Mouse (Mus musculus): ENCODE data around the gene Pcnx4.
"Not testable (repeated sequence)": the region's sequence is repeated elsewhere in the genome, so short reads cannot be mapped to it uniquely, and the experiment has no call there.

The Pcnx4 gene

DNA sequence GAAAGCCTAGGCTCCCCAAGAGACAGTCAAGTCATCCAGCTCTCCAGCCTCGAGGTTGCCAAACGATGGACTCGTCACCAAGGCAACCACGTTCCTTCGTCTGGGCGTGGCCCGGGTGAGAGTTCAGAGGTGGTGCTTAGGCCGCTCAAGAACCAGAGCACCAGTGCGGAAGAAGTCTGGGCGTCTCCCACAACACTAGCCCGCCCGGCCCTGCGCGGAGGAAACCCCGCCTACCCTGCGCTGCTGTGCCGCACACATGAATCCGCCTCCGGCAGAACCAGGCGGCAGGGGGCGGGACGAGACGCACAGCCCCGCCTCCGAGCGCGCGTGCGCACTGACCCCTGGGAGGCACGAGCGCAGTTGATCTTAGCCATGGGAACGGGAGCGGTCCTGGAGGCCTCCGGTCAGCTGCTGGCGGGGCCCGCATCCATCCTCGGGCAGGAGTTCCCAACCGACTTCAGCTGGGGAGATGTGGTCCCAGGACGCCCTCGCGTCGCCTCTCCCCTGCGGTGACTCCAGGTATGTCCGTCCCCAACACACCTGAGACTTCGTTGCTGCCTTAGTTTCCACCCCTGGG is at the start of gene Pcnx4:
Gene Pcnx4, plus strand, starts transcription at position 363 of the 577 bp plus-strand sequence.
- peak; percentile 97 to 98 for DNase-seq

DNA sequence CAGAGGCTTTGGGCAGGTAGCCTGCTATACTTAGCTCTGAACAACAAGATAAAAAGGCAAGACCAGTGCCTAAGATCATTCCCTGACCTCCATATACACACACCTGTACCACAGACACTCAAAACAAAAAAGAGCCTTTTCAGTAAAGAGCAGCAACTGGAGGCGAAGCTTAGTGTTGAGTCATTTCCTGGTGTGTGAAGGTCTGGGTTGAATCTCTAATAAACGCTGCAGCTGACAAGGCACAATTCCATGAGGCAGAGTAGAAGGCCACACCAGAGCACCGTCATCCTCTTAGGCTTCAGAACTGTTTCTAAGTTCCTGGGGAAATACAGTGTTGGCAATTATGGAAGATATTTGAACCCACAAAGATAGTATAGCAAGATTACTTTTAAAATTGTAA is 48.7 kb upstream of the Pcnx4 start:
- DNase-seq: no peak

- DNase-seq: peak; percentile 7 to 39
Measured at GRCm38 (mm10) chr12:72489995-72490394, 46.2 kb upstream of the Pcnx4 start.

DNA sequence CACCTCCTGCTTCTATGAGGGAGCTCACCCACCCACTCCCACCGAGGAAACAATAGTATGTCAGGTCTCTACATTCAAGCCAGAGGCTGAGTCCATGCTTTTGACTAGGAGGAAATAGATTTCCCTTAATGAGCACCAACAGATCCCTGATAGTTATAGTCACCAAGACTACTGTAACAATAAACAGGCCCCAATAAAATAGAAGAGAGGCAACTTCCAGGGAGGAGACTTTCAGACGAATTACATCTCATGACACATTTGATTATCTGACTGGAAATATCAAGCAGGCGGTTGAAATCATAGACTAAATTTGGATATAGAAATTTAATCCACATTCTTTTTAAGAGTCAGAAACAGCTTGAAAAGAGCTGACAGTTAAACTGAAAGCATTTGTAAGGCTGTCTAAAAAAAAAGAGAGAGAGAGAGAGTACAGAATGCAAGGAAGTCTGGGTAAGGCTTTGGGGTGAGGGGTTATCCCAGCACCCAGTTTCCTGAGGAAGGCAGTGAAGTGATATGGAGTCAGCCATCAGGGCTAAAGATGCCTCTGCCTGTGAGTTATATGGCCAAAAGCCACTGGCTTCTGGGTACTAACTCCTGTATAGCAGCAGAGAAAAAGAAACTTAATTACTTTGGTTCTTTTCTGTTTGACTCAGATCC is 45.0 kb upstream of the Pcnx4 start:
- no peak for DNase-seq

GRCm38 (mm10) chr12:72496866-72497600 is 39.1 kb upstream of the Pcnx4 start:
- no peak for DNase-seq

DNA sequence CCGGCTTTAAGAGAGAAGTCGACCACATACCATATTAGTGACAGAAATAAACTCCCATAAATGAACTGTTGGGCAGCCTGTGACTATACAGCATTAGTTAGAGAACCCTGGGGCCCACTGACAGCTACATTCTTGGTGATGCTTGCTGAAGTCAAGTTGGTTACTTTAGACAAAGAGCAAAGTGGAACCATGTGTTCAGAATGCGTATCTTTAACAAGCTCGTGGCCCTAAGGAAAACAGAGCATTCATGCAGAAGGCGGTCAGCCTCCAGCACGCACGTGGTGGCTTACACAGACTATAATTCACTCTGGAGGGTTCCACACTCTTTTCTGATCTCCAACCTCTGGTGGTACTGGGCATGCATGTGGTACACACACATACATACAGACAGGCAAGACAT is 26.6 kb upstream of the Pcnx4 start:
- no peak for DNase-seq

GRCm38 (mm10) chr12:72515446-72515845 is 20.7 kb upstream of the Pcnx4 start:
- DNase-seq: no peak

DNA sequence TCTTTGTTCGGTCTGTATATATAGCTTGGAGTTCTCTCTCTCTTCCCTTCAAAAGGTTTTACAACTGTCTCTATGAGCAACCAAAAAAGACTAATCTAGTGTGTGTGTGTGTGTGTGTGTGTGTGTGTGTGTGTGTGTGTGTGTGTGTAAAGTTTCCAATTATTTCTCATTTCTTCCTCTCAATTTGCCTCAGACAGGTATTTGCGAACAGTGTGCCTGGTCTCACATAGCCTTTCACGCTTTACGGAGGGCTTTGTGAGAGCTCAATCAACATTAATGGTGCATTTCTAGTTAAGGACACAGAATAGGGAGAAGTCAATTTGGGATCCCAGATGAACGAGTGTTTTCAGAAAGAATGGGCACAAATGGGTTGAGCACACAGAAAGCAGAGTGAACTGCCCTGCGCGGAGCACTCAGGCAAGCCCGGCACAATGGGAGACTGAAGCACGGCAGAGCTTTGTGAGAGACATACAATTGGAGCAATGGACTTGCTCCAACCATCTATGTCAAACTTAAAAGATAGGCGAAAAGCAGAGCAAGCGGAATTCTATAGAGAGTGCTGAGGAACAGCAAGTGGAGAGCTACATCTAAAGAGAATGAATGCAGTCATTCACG is 18.0 kb upstream of the Pcnx4 start:
- DNase-seq: no peak

DNA sequence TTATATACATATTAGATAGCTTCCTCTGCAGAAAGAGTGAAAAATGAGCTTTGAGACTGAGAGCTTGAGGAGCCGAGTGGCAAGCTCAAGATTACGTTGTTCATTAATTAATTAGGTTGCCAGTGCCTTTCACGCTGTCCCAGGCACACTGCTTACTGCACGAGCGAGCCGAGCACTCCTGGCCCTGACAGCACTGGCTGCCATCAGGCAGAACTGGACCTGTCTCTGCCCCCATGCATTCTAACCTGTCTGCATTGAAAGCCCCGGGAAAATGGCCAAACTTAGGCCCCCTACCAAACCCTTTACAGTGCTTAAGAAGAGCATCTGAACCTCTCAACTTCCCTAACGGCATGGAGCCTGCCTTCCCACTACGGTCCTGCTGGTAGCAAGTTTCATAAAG is 16.8 kb upstream of the Pcnx4 start:
- DNase-seq: no peak

GRCm38 (mm10) chr12:72519855-72520254 is 16.3 kb upstream of the Pcnx4 start:
- DNase-seq: no peak

DNA sequence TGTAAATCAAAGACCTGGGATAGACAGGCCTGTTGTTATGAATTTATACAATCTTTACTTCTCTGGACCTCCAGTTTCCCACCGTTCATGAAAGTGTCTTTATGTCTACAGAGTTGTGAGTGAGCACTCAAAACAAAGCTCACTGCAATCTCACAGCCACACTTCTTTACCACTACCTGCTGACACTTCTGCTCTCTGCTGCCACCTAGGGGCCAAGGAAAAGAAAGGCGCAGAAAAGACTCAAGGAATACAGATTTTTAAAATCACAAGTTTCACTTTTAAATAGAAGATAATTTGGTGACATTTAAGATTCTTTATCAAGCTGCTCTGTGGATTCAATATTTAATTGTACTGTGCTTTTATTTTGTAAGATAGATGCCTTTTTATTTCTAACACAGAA is 15.5 kb upstream of the Pcnx4 start:
- peak; percentile 46 to 53 for DNase-seq

DNA sequence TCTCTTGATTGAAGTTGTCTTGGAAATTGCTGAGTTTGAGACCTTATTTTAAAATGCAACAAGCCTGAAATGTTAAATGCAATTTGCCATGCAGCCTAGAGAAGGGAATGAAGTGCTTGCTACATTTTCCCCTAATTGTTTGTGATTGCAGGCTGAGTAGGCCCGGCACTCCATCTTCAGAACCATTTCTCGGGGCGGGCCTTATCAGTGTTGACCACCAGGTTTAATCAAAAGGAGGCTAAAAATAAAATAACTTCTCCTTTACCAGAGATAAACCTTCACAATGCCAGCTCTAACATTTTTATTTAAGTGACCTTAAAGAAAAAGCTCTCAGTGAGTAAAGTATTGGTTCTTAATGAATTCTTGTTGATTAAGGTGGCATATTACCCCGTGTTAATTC is 10.6 kb upstream of the Pcnx4 start:
- no peak for DNase-seq

GRCm38 (mm10) chr12:72532303-72532702 is 3.9 kb upstream of the Pcnx4 start:
- no peak for DNase-seq

DNA sequence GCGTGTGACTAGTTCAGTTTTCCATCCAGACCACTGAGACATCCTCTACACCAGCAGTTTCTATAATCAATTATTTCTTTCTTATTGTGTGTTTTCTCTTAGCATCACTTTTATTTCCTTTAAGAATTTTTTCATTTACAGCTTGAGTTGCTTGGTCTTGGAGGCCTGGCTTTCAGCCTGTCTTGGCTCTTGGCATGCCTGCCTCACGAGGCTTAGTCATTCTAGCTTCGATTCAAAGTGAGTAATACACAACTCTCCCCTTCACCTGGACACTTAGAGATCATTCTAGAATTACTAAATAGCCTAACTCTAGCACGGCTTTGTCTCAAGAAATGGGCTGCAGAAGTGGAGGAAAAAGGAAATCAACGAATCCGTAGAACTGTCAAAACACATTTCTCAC is 2.2 kb upstream of the Pcnx4 start:
- DNase-seq: no peak

GRCm38 (mm10) chr12:72535599-72535998 is 584 bp upstream of the Pcnx4 start:
- peak in 1 of 2 experiments; percentile 11 for DNase-seq

- no peak for DNase-seq
Measured at GRCm38 (mm10) chr12:72538571-72538970, 2.4 kb downstream of the Pcnx4 start.

GRCm38 (mm10) chr12:72554347-72554746 is 18.2 kb downstream of the Pcnx4 start:
- peak; percentile 7 to 43 for DNase-seq

DNA sequence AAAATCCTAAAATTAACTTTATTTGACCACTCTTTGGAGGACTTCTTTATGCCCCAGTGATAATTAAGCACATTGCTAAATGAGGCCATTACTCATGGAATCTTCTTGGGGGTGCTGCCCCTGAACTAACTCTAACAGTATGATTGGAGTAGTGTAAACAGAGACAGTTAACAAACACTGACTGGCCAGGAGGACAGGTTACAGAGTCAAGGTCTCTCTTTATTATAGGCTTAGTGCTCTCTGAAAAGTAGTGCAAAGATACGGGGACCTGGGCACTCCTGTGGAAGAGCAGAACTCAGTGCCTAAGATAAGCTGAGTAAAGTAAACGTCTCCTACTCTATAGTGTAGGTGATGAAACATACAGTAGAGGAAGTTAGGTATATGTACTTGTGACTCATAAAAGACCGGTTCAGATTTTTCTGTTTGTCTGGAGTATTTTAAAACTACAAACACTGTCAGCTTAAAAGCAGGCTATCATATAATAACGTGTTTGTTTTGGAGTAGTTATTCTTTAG is 28.2 kb downstream of the Pcnx4 start:
- DNase-seq: no peak

DNA sequence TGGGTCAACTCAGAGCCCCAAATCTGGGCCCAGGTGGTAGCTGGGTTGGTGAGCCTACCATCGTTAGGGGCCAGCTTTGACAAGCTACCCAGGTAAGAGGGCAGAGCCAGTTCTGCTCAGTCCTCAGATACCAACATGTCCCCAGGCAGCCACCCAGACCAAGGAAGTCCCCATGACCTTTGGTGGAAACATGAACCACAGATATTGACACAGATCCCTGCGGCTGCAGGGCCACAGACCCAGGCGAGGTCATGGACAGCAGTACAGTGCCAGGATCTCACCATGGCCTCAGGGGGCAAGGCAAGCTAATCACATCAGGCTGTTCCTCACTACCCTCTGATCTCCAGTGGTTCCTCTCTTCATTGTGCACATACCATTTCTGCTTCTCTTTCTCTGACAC is 45.8 kb downstream of the Pcnx4 start:
- no peak for DNase-seq

- DNase-seq: no peak
Measured at GRCm38 (mm10) chr12:72583099-72583498, 46.9 kb downstream of the Pcnx4 start.

- no peak for DNase-seq
Measured at GRCm38 (mm10) chr12:72585339-72585738, 49.2 kb downstream of the Pcnx4 start.

DNA sequence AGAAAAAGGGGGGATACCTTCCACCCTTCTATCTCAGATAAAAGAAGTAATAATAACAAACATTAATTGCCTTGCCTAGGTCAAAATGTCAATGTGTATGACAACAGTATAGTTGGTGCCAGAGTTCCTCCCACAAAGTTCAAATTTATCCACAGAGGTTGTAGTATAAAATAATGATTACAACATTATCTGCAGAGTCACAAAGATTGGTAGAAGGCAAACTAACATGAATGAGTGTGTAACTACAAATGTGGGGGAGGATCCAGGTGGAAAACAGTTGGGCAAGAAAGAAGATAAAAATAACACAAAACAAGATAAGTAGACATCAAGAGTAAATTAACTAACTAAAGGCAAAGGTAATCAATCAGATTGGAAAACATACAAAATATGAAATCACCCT is 56.8 kb downstream of the Pcnx4 start:
- DNase-seq: no peak

- DNase-seq: no peak
Measured at GRCm38 (mm10) chr12:72594001-72594400, 57.8 kb downstream of the Pcnx4 start.

- DNase-seq: not testable (repeated sequence)
Measured at GRCm38 (mm10) chr12:72598731-72599130, 62.5 kb downstream of the Pcnx4 start.
